Mouse (Mus musculus) E14TG2a.4 (cell line): Measurements from ENCODE around the gene Tmem136.

Experiments used
- CTCF ChIP-seq: conservative IDR thresholded peaks from 2 replicates; pipeline ENCODE4 v1.5.1; 2014; ENCODE audit warnings: low read length
- POU5F1 ChIP-seq: IDR thresholded peaks from 2 replicates; pipeline ENCODE4 v1.6.1; 2014; ENCODE audit warnings: low read length, borderline replicate concordance

DNA sequence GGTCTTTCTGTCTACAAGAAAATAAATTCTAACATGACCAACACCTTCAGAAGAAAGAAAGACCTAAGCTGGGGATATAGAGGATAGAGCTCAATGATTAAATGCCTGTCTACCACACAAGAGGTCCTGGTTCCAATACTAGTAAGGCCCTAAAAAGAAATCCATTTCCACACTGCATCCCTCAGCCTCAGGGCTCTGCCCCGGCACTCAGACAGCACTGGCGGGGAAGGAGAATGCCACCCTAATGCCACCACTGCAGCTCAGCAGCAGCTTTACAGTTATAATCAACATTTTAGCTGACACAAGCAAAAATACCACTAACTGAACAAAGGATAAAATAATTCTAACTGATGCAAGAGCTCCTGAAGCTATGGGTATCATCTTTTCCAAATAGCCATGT, 46.2 kb downstream of the Tmem136 start:
- TF ChIP-seq CTCF (no peak), POU5F1 (no peak)
